Mouse (Mus musculus) small intestine, adult 2 months (tissue): Measurements from ENCODE around the gene Mfsd4b2.
"Not testable (repeated sequence)": the region's sequence is repeated elsewhere in the genome, so short reads cannot be mapped to it uniquely, and the experiment has no call there.

Experiments used
- CTCF ChIP-seq: fragments of 200-500 bp; IDR thresholded peaks from 2 replicates; pipeline ENCODE4 v1.5.1; 2012; ENCODE audit warnings: low read depth, mild to moderate bottlenecking, control low read depth, inconsistent platforms, low read length, moderate library complexity, mixed read lengths; ENCODE audit not compliant: insufficient replicate concordance, insufficient read length; ENCODE audit errors: extremely low read depth
- POLR2A ChIP-seq: fragments of 200-500 bp; IDR thresholded peaks from 2 replicates; pipeline ENCODE4 v1.6.1; 2012; ENCODE audit warnings: low read depth, mild to moderate bottlenecking, control low read depth, inconsistent platforms, low read length, moderate library complexity

DNA sequence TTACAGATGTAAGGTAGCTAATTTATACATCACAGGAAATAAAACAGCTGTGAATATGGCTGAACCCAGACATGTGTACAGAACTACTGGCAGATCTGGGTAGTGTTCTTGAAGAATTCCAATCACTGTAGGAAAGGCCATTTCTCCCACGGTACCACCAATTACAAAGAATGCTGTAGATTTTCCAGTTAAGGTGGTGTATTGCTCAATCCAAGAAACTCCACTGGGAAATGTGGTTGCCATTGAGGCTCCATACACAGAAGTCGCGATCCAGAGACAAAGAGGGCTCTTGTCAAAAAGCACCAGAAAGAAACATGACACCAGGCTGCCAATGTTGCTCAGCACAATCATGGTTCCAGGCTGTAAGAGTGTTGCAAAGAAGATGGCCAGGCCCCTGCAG lies 20.5 kb upstream of the Mfsd4b2 start:
- not testable (repeated sequence) for TF ChIP-seq POLR2A, CTCF
